Mouse (Mus musculus) lung, adult 2 months (tissue): Measurements from ENCODE around the gene Vip.

Experiments
- CTCF ChIP-seq: fragments of 200-500 bp; IDR thresholded peaks from 2 replicates; pipeline ENCODE4 v1.5.1; 2011; ENCODE audit warnings: mild to moderate bottlenecking, low read length, control low read depth; ENCODE audit not compliant: insufficient read depth
- POLR2A ChIP-seq: fragments of 200-500 bp; IDR thresholded peaks from 2 replicates; pipeline ENCODE4 v1.6.1; 2011; ENCODE audit warnings: low read depth, mild to moderate bottlenecking, control low read depth, low read length, borderline replicate concordance; ENCODE audit errors: extremely low read depth

- no peak for TF ChIP-seq POLR2A
- no peak for TF ChIP-seq CTCF
Observed at GRCm38 (mm10) chr10:5593464-5593863, 45.6 kb upstream of the Vip start, which contains the start of gene Myct1.
